Mouse (Mus musculus) lung, adult 2 months (tissue): ENCODE results near the gene Isl2. TPM values are rescaled to one million over a fixed set of nuclear protein-coding genes. Genes with fewer than 3 reads are reported as not detected.

ENCODE experiments used
- DNase-seq: peaks from one replicate; pipeline ENCODE4 v3.0.0; 2022
- H3K4me1 ChIP-seq: fragments of 200-500 bp; 2 replicates; pipeline ENCODE4 v1.6.1; 2011; ENCODE audit warnings: low read length; ENCODE audit not compliant: control insufficient read depth, insufficient read depth
- H3K4me3 ChIP-seq: fragments of 200-500 bp; replicated peaks from 2 replicates; pipeline ENCODE3; 2011; ENCODE audit warnings: low read depth, mild to moderate bottlenecking, control low read depth, low read length; ENCODE audit errors: extremely low read depth
- CTCF ChIP-seq: fragments of 200-500 bp; IDR thresholded peaks from 2 replicates; pipeline ENCODE4 v1.5.1; 2011; ENCODE audit warnings: mild to moderate bottlenecking, low read length, control low read depth; ENCODE audit not compliant: insufficient read depth
- POLR2A ChIP-seq: fragments of 200-500 bp; IDR thresholded peaks from 2 replicates; pipeline ENCODE4 v1.6.1; 2011; ENCODE audit warnings: low read depth, mild to moderate bottlenecking, control low read depth, low read length, borderline replicate concordance; ENCODE audit errors: extremely low read depth
- WGBS: fragments of 180-500 bp; shearing (Covaris S2); methylation state at CpG from one replicate; pipeline ENCODE4 v1.1.7; 2018; 5-methylcytosine and 5-hydroxymethylcytosine counted together
- polyA plus RNA-seq: library from polyadenylated mRNA; depleted of rRNA; stranded (reverse); fragments of >200 nt; gene quantifications from 2 replicates; pipeline ENCODE4 v1.2.3, GENCODE M21; 2012

Gene Isl2
- polyA plus RNA-seq, 1 experiment: not detected

- peaks cover 21% of the 10 kb centered on the region for H3K4me1 ChIP-seq
- 6% methylated on average over 31 of the region's 31 CpGs for WGBS
- TF ChIP-seq CTCF: no peak
- no peak for TF ChIP-seq POLR2A
- no peak for DNase-seq
- no peak overlapping the region for H3K4me3 ChIP-seq
Measured at GRCm38 (mm10) chr9:55539661-55540390, 1.4 kb downstream of the Isl2 start.

GRCm38 (mm10) chr9:55540391-55540770 is 1.9 kb downstream of the Isl2 start:
- peak; percentile 30 for DNase-seq
- Histone ChIP-seq H3K4me1 (peaks cover 25% of the 10 kb centered on the region), H3K4me3 (no peak overlapping the region)
- WGBS: 5% methylated on average over 12 of the region's 12 CpGs
- no peak for TF ChIP-seq POLR2A
- TF ChIP-seq CTCF: no peak

GRCm38 (mm10) chr9:55540888-55541287 is 2.4 kb downstream of the Isl2 start:
- peak; percentile 39 for DNase-seq
- WGBS: 2% methylated on average over 28 of the region's 28 CpGs

GRCm38 (mm10) chr9:55541681-55542365 is 3.4 kb downstream of the Isl2 start:
- Histone ChIP-seq H3K4me3 (peak overlapping the region; percentile 37), H3K4me1 (peaks cover 26% of the 10 kb centered on the region)
- WGBS: 3% methylated on average over 59 of the region's 59 CpGs
- no peak for TF ChIP-seq POLR2A
- TF ChIP-seq CTCF: no peak
- peak; percentile 51 for DNase-seq

More at GRCm38 (mm10) chr9:55540888-55541287, 2.4 kb downstream of the Isl2 start:
- Histone ChIP-seq H3K4me1 (peaks cover 26% of the 10 kb centered on the region), H3K4me3 (peak overlapping the region; percentile 38)
- no peak for TF ChIP-seq CTCF
- no peak for TF ChIP-seq POLR2A

- WGBS: 11% methylated on average over 59 of the region's 59 CpGs
- Histone ChIP-seq H3K4me1 (peaks cover 26% of the 10 kb centered on the region), H3K4me3 (no peak overlapping the region)
- no peak for TF ChIP-seq CTCF
- TF ChIP-seq POLR2A: no peak
- peak; percentile 34 for DNase-seq
Measured at GRCm38 (mm10) chr9:55542366-55543325, 4.2 kb downstream of the Isl2 start.

DNA sequence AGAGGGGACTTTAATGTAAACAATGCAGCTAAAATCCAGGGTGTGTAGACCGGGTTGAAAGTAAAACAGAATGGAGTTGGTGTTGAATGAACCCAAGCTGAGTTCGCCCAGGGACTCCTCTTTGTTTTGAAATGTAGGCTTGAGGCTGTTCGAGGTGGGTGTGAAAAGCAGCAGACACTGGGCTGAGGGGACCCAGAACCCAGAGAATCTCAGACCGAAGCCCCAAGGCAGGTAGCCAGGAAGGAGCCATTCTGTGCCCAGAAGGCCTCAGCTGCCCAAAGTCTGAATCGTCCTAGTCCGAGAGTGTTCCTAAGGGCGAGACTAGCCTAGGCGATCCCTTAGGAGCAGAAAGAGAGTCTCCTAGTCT is 4.8 kb downstream of the Isl2 start:
- no peak overlapping the region for H3K4me3 ChIP-seq
- no peak for DNase-seq
- TF ChIP-seq POLR2A (no peak), CTCF (no peak)
- peaks cover 26% of the 10 kb centered on the region for H3K4me1 ChIP-seq
- WGBS: 39% methylated on average over 8 of the region's 8 CpGs

DNA sequence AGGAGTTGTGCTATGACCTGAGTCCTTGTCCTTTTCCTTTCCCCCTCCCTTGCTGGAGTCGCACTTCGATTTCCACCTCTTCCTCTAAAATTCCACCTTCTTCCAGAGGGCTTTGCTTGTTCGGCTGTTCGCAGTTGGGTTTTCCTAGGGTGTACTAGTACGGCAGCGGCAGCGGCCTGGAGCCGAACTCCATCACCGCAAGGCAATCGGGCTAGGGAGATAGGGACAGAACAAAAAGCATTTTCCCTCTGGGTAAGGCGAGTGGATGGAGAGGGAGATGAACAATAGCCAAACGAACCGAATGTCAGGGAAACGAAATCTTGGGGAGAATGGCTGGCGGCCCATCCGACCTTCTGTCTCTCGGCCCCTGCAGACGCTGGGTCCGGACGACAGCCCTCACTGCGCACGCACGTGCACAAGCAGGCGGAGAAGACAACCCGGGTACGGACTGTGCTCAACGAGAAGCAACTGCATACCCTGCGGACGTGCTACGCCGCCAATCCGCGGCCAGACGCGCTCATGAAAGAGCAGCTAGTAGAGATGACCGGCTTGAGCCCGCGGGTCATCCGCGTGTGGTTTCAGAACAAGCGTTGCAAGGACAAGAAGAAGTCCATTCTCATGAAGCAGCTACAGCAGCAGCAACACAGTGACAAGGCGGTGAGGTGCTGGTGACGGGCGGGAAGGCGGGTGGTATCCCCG is 5.4 kb downstream of the Isl2 start:
- TF ChIP-seq CTCF: no peak
- no peak for TF ChIP-seq POLR2A
- 5% methylated on average over 46 of the region's 46 CpGs for WGBS
- DNase-seq: peak; percentile 68
- H3K4me3 ChIP-seq: no peak overlapping the region
- peaks cover 26% of the 10 kb centered on the region for H3K4me1 ChIP-seq

DNA sequence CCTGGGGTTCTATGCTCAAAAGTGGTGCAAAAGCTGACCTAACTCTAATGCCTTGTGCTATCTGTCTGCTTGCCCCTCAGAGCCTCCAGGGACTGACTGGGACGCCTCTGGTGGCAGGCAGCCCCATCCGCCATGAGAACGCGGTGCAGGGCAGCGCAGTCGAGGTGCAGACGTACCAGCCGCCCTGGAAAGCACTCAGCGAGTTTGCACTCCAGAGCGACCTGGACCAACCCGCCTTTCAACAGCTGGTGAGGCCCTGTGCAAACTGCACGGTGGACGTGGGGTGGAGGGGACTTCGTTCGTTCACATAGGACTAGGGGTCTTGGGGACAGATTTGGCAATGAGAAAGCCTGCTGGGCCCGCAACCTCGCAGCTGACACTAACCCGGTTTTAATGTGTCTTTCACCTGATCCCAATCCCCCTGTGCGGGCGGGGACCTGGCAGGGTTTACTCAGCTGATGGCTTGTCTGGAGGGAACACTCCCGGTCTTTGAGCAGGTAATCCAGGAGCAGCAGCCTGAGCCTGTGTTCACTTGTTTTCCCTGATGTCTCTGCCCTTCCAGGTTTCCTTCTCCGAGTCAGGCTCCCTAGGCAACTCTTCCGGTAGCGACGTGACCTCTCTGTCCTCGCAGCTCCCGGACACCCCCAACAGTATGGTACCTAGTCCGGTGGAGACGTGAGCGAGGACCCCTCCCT is 6.5 kb downstream of the Isl2 start:
- peak; percentile 60 for DNase-seq
- TF ChIP-seq CTCF: no peak
- TF ChIP-seq POLR2A: no peak
- no peak overlapping the region for H3K4me3 ChIP-seq
- WGBS: 8% methylated on average over 30 of the region's 30 CpGs
- H3K4me1 ChIP-seq: peaks cover 26% of the 10 kb centered on the region
